Mouse (Mus musculus): ENCODE results near the gene Ifitm2. TPM values are rescaled to one million over a fixed set of nuclear protein-coding genes. Genes with fewer than 3 reads are reported as not detected.

Gene Ifitm2
- total RNA-seq, 1 experiment, result 679 TPM

- no peak overlapping the region for H3K4me3 ChIP-seq (ENCODE audit: insufficient read depth in 1 of 2, low read depth in 1 of 2, low read length in 2 of 2, poor library complexity in 1 of 2, severe bottlenecking in 1 of 2)
- no peak overlapping the region for H3K9ac ChIP-seq (ENCODE audit: insufficient read depth, low read depth, low read length, poor library complexity, severe bottlenecking)
- no peak overlapping the region for H3K27ac ChIP-seq (ENCODE audit: insufficient read depth, low read depth, low read length, poor library complexity, severe bottlenecking)
- peaks cover 5 to 27% of the 10 kb centered on the region in 2 experiments; a peak in 3 of 4 replicates for H3K4me1 ChIP-seq (ENCODE audit: control insufficient read depth in 2 of 2, insufficient read depth in 2 of 2, low read length in 2 of 2, poor library complexity in 1 of 2)
- no peak for DNase-seq (ENCODE audit: low read depth, low spot score)
- peaks cover 50% of the 10 kb centered on the region for H3K36me3 ChIP-seq (ENCODE audit: control insufficient read depth, insufficient read depth, low read length, poor library complexity, severe bottlenecking)
- H3K9me3 ChIP-seq (ENCODE audit: control insufficient read depth, insufficient read depth, low read depth, low read length), result no peaks in the 10 kb centered on the region
- in situ Hi-C loops (cut with MboI; ENCODE audit: low sequenced_read_pairs in 2 of 2, unreplicated experiment in 2 of 2), result no loop called here
- TF ChIP-seq ZNF384 (IDR thresholded peaks at IDR 0.05; ENCODE audit: low read depth, low read length) (no peak), MAFK (IDR thresholded peaks at IDR 0.05; ENCODE audit: insufficient read depth, low read depth, low read length) (no peak), CHD2 (IDR thresholded peaks at IDR 0.05; ENCODE audit: low read depth, low read length) (no peak)
Observed at GRCm38 (mm10) chr7:140948161-140948560, 7.6 kb downstream of the Ifitm2 start.

DNA sequence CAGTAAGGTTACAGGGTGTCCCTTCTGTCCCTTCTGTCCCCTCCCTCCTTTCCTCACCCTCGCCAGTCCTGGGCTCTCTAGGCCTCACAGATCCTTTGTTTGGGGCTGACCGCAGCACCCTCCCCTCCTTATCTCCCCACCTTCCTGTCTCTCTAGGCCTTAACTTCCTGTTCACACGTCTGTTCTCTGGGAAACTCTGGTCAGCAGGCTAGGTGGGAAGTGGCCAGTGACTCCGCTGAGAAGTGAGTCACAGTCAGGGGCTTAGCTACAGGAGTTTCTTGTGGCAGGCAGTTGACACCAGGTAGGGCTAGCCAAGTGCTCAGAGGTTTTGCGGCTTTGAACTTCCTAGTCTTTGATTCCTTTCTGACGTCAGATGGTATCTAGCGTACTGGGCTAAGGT, 8.8 kb downstream of the Ifitm2 start:
- no peaks in the 10 kb centered on the region for H3K9me3 ChIP-seq (ENCODE audit: control insufficient read depth, insufficient read depth, low read depth, low read length)
- no peak overlapping the region for H3K27ac ChIP-seq (ENCODE audit: insufficient read depth, low read depth, low read length, poor library complexity, severe bottlenecking)
- peaks cover 47% of the 10 kb centered on the region for H3K36me3 ChIP-seq (ENCODE audit: control insufficient read depth, insufficient read depth, low read length, poor library complexity, severe bottlenecking)
- in situ Hi-C loops (cut with MboI; ENCODE audit: low sequenced_read_pairs in 2 of 2, unreplicated experiment in 2 of 2), result no loop called here
- no peak for DNase-seq (ENCODE audit: low read depth, low spot score)
- H3K4me1 ChIP-seq (ENCODE audit: control insufficient read depth in 2 of 2, insufficient read depth in 2 of 2, low read length in 2 of 2, poor library complexity in 1 of 2), result peaks cover 5 to 30% of the 10 kb centered on the region in 2 experiments; a peak in 3 of 4 replicates
- H3K4me3 ChIP-seq (ENCODE audit: insufficient read depth in 1 of 2, low read depth in 1 of 2, low read length in 2 of 2, poor library complexity in 1 of 2, severe bottlenecking in 1 of 2), result no peak overlapping the region
- TF ChIP-seq ZNF384 (IDR thresholded peaks at IDR 0.05; ENCODE audit: low read depth, low read length), result no peak
- no peak for TF ChIP-seq CHD2 (IDR thresholded peaks at IDR 0.05; ENCODE audit: low read depth, low read length)
- no peak overlapping the region for H3K9ac ChIP-seq (ENCODE audit: insufficient read depth, low read depth, low read length, poor library complexity, severe bottlenecking)

DNA sequence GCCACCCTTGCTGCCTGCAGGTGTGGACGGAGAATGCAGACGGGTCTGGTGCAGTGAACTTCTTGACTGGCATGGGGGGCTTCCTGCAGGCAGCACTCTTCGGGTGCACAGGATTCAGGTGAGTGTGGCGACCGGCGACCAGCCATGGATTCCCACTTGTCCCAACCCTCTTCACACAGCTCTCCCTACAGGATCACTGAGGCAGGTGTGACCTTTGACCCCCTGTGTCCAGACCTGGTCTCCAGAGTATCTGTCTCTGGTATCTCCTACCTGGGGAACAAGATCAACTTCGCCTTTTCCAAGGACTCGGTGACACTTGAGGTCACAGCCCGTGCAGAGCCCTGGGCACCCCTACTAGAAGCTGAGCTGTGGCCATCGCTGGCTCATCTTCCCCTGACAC, 9.5 kb downstream of the Ifitm2 start:
- TF ChIP-seq ZC3H11A (IDR thresholded peaks at IDR 0.05; ENCODE audit: borderline replicate concordance, low read depth, low read length) (no peak), HCFC1 (IDR thresholded peaks at IDR 0.05; ENCODE audit: borderline replicate concordance, insufficient read depth, low read length) (no peak), CHD2 (IDR thresholded peaks at IDR 0.05; ENCODE audit: low read depth, low read length) (no peak), ZNF384 (IDR thresholded peaks at IDR 0.05; ENCODE audit: low read depth, low read length) (no peak), MAFK (IDR thresholded peaks at IDR 0.05; ENCODE audit: insufficient read depth, low read depth, low read length) (no peak)
- H3K27ac ChIP-seq (ENCODE audit: insufficient read depth, low read depth, low read length, poor library complexity, severe bottlenecking), result no peak overlapping the region
- H3K9ac ChIP-seq (ENCODE audit: insufficient read depth, low read depth, low read length, poor library complexity, severe bottlenecking), result no peak overlapping the region
- no peak for DNase-seq (ENCODE audit: low read depth, low spot score)
- peaks cover 5 to 27% of the 10 kb centered on the region in 2 experiments; a peak in 3 of 4 replicates for H3K4me1 ChIP-seq (ENCODE audit: control insufficient read depth in 2 of 2, insufficient read depth in 2 of 2, low read length in 2 of 2, poor library complexity in 1 of 2)
- no peak overlapping the region for H3K4me3 ChIP-seq (ENCODE audit: insufficient read depth in 1 of 2, low read depth in 1 of 2, low read length in 2 of 2, poor library complexity in 1 of 2, severe bottlenecking in 1 of 2)
- peaks cover 47% of the 10 kb centered on the region for H3K36me3 ChIP-seq (ENCODE audit: control insufficient read depth, insufficient read depth, low read length, poor library complexity, severe bottlenecking)
- no peaks in the 10 kb centered on the region for H3K9me3 ChIP-seq (ENCODE audit: control insufficient read depth, insufficient read depth, low read depth, low read length)
- in situ Hi-C loops (cut with MboI; ENCODE audit: low sequenced_read_pairs in 2 of 2, unreplicated experiment in 2 of 2), result no loop called here

DNA sequence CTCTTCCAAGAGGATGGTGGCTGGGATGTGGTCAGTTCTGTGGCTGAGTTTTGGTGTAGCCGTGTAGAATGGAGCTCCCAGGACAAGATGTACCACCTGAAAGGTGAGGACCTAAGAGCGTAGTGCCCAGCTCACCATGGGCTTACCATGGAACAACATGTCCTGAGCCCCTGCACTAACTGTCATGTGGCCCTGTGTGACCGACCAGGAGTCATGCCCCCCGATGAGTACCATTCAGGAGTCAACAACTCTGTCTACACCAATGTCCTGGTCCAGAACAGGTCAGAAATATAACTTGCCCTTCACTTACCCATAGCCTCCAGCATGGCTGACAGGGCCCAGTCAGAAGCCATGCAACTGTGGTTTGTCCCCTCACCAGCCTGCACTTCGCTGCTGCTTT, 10.5 kb downstream of the Ifitm2 start:
- in situ Hi-C loops (cut with MboI; ENCODE audit: low sequenced_read_pairs in 2 of 2, unreplicated experiment in 2 of 2), result no loop called here
- Histone ChIP-seq H3K4me3 (ENCODE audit: insufficient read depth in 1 of 2, low read depth in 1 of 2, low read length in 2 of 2, poor library complexity in 1 of 2, severe bottlenecking in 1 of 2) (no peak overlapping the region), H3K9ac (ENCODE audit: insufficient read depth, low read depth, low read length, poor library complexity, severe bottlenecking) (no peak overlapping the region), H3K4me1 (ENCODE audit: control insufficient read depth in 2 of 2, insufficient read depth in 2 of 2, low read length in 2 of 2, poor library complexity in 1 of 2) (peaks cover 0 to 17% of the 10 kb centered on the region in 2 experiments; a peak in 2 of 4 replicates), H3K27ac (ENCODE audit: insufficient read depth, low read depth, low read length, poor library complexity, severe bottlenecking) (no peak overlapping the region), H3K36me3 (ENCODE audit: control insufficient read depth, insufficient read depth, low read length, poor library complexity, severe bottlenecking) (peaks cover 47% of the 10 kb centered on the region), H3K9me3 (ENCODE audit: control insufficient read depth, insufficient read depth, low read depth, low read length) (no peaks in the 10 kb centered on the region)
- DNase-seq (ENCODE audit: low read depth, low spot score), result no peak
- TF ChIP-seq HCFC1 (IDR thresholded peaks at IDR 0.05; ENCODE audit: borderline replicate concordance, insufficient read depth, low read length) (no peak), ZNF384 (IDR thresholded peaks at IDR 0.05; ENCODE audit: low read depth, low read length) (no peak), MAFK (IDR thresholded peaks at IDR 0.05; ENCODE audit: insufficient read depth, low read depth, low read length) (no peak), ZC3H11A (IDR thresholded peaks at IDR 0.05; ENCODE audit: borderline replicate concordance, low read depth, low read length) (no peak), CHD2 (IDR thresholded peaks at IDR 0.05; ENCODE audit: low read depth, low read length) (no peak)

- no peak overlapping the region for H3K9ac ChIP-seq (ENCODE audit: insufficient read depth, low read depth, low read length, poor library complexity, severe bottlenecking)
- peaks cover 4 to 17% of the 10 kb centered on the region in 2 experiments; a peak in 3 of 4 replicates for H3K4me1 ChIP-seq (ENCODE audit: control insufficient read depth in 2 of 2, insufficient read depth in 2 of 2, low read length in 2 of 2, poor library complexity in 1 of 2)
- H3K27ac ChIP-seq (ENCODE audit: insufficient read depth, low read depth, low read length, poor library complexity, severe bottlenecking), result no peak overlapping the region
- no peak for DNase-seq (ENCODE audit: low read depth, low spot score)
- H3K9me3 ChIP-seq (ENCODE audit: control insufficient read depth, insufficient read depth, low read depth, low read length), result no peaks in the 10 kb centered on the region
- H3K4me3 ChIP-seq (ENCODE audit: insufficient read depth in 1 of 2, low read depth in 1 of 2, low read length in 2 of 2, poor library complexity in 1 of 2, severe bottlenecking in 1 of 2), result no peak overlapping the region
- TF ChIP-seq MAFK (IDR thresholded peaks at IDR 0.05; ENCODE audit: insufficient read depth, low read depth, low read length) (no peak), ZC3H11A (IDR thresholded peaks at IDR 0.05; ENCODE audit: borderline replicate concordance, low read depth, low read length) (no peak), CHD2 (IDR thresholded peaks at IDR 0.05; ENCODE audit: low read depth, low read length) (no peak), HCFC1 (IDR thresholded peaks at IDR 0.05; ENCODE audit: borderline replicate concordance, insufficient read depth, low read length) (no peak), ZNF384 (IDR thresholded peaks at IDR 0.05; ENCODE audit: low read depth, low read length) (no peak)
- in situ Hi-C loops (cut with MboI; ENCODE audit: low sequenced_read_pairs in 2 of 2, unreplicated experiment in 2 of 2), result no loop called here
- peaks cover 42% of the 10 kb centered on the region for H3K36me3 ChIP-seq (ENCODE audit: control insufficient read depth, insufficient read depth, low read length, poor library complexity, severe bottlenecking)
Observed at GRCm38 (mm10) chr7:140944236-140944635, 11.6 kb downstream of the Ifitm2 start.
